Mouse (Mus musculus): Measurements from ENCODE around the gene Uvrag.

Uvrag gene

DNA sequence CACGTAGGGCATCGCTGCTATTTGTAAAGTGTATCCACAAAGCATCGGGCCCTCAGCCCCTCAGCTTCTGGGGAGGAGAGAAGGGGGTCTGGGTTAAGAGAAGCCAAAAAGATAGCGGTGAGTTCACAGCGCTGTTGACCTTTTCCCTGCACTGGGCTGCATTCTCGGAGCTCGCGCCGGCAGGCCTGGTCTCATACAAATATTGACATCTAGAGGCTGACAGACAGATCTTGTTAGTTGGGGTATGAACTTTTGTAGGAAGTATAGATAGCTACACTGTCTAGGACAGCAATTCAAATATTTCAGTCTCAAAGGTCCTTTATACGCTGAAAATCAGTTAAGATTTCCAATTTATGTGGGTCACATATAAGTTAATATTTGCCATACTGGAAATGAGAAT is 205.7 kb downstream of the Uvrag start:
- DNase-seq (ENCODE audit: low spot score) = no peak

DNA sequence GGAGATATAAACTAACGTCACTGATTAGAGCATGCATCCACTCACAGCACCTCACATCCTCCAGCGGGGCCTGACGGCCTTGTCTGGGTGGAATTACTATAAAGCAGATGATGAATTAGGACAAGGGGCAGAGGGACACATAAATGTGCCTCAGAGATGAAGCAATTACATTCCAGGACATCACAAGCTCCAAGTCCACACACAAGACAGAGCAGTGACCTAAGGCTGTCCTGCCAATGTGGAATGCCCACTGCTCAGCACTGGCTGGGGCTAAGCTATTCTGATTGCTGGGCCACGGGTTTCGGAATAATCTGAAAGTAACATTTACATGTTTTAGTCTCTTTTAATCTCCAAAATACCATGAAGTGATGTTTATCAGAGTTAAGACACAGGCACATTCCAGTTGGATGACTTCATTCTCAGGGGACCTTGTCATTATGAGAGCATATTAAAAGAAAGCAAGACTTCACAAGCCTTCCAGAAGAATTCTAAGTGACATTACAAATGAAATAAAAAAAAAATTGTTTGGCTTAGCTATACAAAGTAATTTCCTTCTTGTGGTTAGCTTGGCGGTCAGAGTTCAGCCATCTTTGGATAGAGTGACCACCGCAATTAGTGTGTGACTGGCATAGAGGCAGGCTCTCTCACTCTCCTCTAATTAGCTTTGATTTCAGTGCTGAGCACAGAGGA is 212.5 kb downstream of the Uvrag start:
- DNase-seq (ENCODE audit: low spot score) = no peak

DNA sequence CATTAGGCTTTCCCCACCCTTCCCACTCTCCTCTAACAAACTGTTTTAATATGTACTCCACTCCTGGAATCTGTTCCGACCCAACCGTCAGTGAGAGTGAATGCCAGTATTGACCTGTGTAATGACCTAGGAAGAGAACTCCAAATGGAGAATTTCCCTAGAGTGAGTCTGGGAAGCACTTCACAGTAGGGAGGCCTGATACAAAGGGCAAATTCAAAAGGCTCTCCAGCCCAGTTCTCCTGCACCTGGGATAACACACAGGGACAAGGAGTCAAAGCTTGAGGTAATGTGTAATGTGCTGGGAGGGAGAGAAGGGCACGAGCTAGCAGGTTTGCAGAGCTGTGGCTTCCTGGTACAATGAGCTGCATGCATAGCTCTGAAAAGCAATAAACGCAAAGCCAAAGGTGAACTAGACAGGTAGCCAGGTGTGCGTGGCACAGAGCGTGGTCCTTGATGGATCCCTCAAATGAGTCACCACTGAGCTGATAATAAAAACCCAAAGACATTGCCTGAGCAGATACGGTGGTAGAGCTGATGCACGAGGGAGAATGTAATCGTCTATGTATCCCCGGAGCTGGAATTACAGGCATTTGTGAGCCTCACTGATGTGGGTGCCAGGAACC is 213.9 kb downstream of the Uvrag start:
- no peak for DNase-seq (ENCODE audit: low spot score)

DNA sequence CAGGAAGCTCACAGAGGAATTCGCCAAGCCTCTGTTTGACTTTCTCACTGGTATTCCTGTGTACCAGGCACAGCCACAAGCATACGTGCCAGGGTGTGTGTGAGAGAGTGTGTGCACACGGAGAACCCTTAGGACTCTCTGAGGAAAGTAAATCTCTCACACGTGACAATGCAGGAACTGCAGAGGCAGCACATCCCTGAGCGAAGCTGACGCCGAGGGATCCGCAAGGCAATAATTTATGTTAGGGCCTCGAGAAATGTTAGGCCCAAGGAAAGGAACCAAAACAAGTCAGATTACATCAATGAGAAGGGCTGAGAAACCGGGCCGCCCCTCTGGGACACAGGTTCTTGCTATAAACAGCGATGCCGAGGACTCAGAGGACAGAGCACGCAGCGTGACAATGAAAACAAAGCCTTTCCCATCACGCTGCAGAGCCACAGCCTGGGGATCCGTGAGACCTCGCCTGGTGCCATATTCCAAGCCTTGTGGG is 216.5 kb downstream of the Uvrag start:
- DNase-seq (ENCODE audit: low spot score) = no peak

DNA sequence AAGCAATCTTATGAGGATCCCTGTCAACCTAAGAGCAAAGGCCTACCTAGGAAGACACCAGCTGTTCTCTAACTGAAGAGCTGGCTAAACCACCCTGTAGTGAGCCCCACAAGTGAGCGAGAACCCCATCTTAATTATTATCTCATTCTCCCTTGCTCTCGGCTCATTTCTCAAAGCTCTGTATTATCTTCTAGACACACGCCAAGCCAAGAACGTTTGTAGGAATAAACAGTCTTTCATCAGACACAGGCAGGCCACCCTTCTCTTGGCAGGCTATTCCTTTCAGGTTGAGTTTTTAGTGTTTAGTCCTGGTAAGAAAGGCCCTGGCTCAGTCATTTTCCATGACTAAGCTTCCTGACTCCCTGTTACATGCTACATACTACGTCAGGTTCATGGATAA is 218.0 kb downstream of the Uvrag start:
- DNase-seq (ENCODE audit: low spot score) = no peak

DNA sequence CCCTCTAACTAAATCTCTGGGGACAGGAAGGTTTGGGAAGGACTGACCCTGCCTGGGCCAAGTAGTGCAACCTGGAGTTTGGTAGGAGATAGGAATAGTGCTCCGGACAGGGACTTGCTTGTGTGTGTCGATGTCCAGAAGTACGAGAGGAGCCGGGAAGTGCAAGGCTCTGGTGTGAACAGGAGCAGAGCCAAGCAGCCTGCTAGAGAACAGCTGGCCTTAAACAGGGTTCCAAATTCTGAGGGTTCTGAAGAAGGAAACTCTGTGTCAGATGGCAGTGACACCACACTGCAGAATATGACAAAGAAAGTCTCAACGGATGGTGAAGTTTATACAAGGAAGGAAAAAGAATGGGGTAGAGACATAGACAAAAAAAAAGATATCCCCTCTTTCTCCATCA is 223.5 kb downstream of the Uvrag start:
- DNase-seq (ENCODE audit: low spot score) = no peak

- DNase-seq (ENCODE audit: low spot score) = no peak
Observed at GRCm38 (mm10) chr7:98916581-98916980, 224.4 kb downstream of the Uvrag start.

DNA sequence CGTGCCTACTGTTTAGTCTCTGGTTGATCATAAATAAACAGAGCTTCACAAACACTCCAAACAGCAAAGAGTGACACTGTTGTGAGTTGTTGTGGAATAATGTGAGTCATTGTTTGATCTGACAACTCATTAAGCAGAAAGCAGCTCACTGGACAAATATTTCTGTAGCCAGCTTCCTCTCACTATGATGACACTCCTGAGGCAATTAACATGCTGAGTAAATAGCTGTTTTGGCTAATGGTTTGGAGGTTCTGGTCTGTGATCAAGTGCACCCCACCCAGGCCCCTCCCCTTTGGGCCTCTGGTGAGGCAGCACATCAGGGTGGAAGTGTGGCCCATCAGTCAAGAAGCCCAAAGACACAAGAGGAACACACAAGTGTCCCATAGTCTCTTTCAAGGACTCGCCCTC is 228.0 kb downstream of the Uvrag start:
- DNase-seq (ENCODE audit: low spot score) = no peak

GRCm38 (mm10) chr7:98911276-98911675 is 229.7 kb downstream of the Uvrag start:
- DNase-seq (ENCODE audit: low spot score) = no peak

- DNase-seq (ENCODE audit: low spot score) = no peak
Observed at GRCm38 (mm10) chr7:98910712-98911111, 230.2 kb downstream of the Uvrag start.

- DNase-seq (ENCODE audit: low spot score) = no peak
Observed at GRCm38 (mm10) chr7:98910164-98910563, 230.8 kb downstream of the Uvrag start.

GRCm38 (mm10) chr7:98907476-98907875 is 233.5 kb downstream of the Uvrag start:
- no peak for DNase-seq (ENCODE audit: low spot score)

GRCm38 (mm10) chr7:98904659-98905362 is 236.1 kb downstream of the Uvrag start:
- DNase-seq (ENCODE audit: low spot score) = no peak

- DNase-seq (ENCODE audit: low spot score) = no peak
Observed at GRCm38 (mm10) chr7:98903884-98904283, 237.1 kb downstream of the Uvrag start.

DNA sequence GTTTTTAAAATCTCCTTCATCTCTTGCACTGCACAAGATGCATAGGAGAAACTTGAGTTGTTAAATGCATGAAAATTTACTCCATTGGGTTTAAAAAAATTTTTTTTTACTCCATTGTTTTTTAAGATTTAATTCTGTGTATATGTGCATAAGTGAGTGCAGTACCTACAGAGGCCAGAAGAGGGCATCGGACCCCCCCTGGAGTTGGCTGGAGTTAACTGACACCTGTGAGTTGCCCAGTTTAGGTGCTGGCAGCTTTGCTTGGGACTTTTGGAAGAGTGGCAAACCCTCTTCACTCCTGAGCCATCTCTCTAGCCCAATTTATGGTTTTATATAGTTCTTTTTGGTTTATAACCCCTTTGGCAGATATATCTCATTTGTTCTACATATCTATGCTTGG is 239.8 kb downstream of the Uvrag start:
- no peak for DNase-seq (ENCODE audit: low spot score)

DNA sequence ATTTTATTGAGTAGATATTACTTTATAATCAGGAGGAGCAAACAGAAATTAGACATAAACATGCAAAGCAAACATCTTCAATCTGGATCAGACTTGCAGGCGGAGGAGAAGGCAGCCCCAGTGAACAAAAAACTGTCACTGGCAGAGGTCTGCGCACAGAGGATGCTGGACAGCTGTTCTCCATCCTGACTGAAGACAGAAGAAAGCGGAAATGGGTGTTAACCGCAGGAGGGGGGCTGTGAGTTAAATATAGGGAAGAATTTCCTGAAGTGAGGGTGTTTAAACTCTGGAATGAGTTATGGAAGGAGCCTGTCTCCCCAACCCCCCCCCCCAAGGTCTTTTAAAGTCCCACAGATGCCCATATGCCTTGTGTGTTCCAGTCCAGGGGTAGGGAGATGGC is 241.1 kb downstream of the Uvrag start:
- DNase-seq (ENCODE audit: low spot score) = no peak

DNA sequence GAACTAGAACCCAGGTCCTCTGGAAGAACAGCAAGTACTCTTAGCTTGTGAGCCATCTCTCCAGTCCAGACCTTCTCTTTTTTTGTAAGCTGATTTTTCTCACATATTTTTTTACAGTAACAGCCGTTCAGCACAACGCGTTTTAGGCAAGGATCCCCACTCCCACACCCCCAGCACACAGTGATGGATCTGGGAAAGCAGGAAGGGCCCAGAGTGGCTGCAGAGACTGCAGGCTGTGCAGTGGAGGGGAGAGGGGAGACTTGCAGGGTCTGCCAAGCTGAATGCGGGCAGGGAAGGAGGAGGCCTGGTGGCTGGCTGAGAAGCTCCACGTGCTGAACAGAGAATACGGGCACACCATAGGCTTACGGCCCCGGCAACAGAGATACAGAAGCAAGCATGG is 243.6 kb downstream of the Uvrag start:
- no peak for DNase-seq (ENCODE audit: low spot score)

- DNase-seq (ENCODE audit: low spot score) = no peak
Observed at GRCm38 (mm10) chr7:98895501-98896095, 245.3 kb downstream of the Uvrag start.

- DNase-seq (ENCODE audit: low spot score) = no peak
Observed at GRCm38 (mm10) chr7:98894768-98895167, 246.2 kb downstream of the Uvrag start.

DNA sequence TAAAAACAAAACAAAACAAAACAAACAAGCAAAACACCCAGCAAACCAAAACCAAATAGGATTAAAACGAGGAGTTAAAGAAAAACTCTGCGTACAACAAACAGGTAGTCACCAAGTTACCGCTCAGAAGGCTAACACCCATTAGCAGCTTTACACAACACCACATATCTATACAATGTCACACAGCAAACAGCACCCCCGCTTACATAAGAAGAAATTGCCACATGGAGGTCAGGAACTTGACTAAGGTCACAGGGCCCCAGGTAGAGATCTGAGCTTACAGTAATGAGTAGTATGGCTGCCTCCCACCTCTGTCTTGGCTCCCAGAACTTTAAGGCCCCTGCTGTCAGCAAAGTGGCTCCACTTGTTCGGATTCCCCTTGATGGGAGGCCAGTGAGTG is 246.6 kb downstream of the Uvrag start:
- no peak for DNase-seq (ENCODE audit: low spot score)

GRCm38 (mm10) chr7:98893144-98893543 is 247.8 kb downstream of the Uvrag start:
- DNase-seq (ENCODE audit: low spot score) = no peak

DNA sequence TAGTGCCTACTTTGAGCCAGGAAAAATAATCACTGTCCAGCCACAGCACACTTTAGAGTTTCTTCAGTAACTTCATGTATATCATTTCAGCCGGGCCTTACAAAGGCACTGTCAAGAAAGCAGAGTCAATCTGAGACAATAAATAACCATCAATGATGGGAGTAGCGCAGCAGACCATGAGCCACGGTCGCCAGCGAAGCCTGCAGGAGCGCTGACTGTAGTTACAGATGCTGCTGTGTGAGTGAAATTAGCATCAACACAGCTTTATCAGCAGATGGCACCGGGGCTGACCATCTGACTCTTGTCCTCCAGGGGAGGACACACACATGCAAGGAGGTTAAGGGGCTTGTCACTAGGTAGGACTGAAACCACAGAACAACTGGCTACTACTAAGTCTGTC is 251.7 kb downstream of the Uvrag start:
- DNase-seq (ENCODE audit: low spot score) = no peak

DNA sequence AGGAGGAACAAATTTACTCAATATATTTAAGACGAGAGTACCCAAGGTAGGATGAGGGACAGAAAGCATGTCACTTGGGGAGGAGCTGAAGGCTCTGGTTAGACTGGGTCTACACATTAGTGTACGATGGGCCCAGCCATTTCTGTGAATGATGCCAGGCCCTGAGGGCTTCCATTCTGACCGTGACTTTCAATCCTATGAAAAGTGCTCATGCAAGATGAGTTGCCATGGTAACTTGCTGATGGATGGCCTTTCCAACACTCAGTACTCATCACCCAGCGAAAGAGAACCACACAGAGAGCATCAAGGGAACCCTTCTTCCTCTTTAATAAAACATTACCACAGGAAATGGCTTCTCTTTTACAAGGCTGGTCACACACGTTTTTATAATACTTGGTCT is 252.1 kb downstream of the Uvrag start:
- DNase-seq (ENCODE audit: low spot score) = no peak
